22 mouse cellular contexts compared by ENCODE assay signal in the genomic region with DNA sequence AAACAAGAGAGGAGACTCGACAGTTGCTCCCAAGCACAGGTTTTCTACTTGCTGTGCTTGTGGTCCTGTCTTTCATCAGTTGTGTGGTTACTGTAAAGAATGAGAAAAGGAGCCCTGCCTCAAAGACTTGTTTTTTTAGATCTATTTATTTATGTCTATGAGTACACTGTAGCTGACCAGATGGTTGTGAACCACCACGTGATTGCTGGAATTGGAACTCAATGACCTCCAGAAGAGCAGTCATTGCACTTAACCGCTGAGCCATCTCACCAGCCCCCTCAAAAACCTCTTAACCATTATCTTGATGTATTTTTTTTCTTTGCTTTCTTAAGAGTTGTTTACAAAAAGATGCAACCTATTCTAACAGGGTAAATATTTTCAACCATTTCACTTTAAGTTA. TPM values are rescaled to one million over a fixed set of nuclear protein-coding genes. Genes with fewer than 3 reads are reported as not detected.
DNase-seq lines count a peak whose midpoint lies in the region; ATAC-seq and TF ChIP-seq lines count a peak whose summit lies in the region.
"Had no signal": no experiment of that assay in that cellular context is flagged by ENCODE, and none has a peak within 500 bp of the region (broad histone marks: within the 10 kb centered on the region; RNA-seq: fewer than 3 reads in every experiment).

No protein-coding gene starts in this region.

- H3K4me2 ChIP-seq in myocyte (ENCODE audit: low read depth) = no peak overlapping the region
- no peak overlapping the region for H3K4me2 ChIP-seq in forebrain, embryonic 14.5 days (ENCODE audit: low read length)
- H3K4me2 ChIP-seq: forebrain, embryonic 13.5 days; heart, embryonic 12.5 days; heart, embryonic 15.5 days; hindbrain, embryonic 14.5 days had no signal

- DNase-seq in heart, adult 11 months = peak; percentile 23
- DNase-seq in heart, postnatal 10 days = no peak
- peak; percentile 38 to 56 for DNase-seq in kidney, postnatal 36 days
- DNase-seq in kidney, postnatal 10 days = no peak
- no peak for DNase-seq in forebrain, embryonic 14.5 days (ENCODE audit: low spot score)
- DNase-seq: adrenal gland, adult 2 months; adrenal gland, postnatal 14 days; forebrain, postnatal 0 days; gastrocnemius, adult 2 months; gastrocnemius, postnatal 14 days; heart, adult 18-20 months; heart, postnatal 14 days; heart, postnatal 4 days had no signal

- WGBS in forebrain, embryonic 14.5 days = 83% methylated on average over 3 of the region's 3 CpGs

- H3K27ac ChIP-seq in forebrain, embryonic 14.5 days (ENCODE audit: low read depth, low read length) = no peak overlapping the region
- H3K27ac ChIP-seq: forebrain, embryonic 10.5 days; forebrain, embryonic 13.5 days; gastrocnemius, adult 2 months; heart, embryonic 15.5 days; hindbrain, embryonic 14.5 days; hindbrain, postnatal 0 days had no signal

- ATAC-seq in forebrain, embryonic 14.5 days = no peak
- ATAC-seq: CD4-positive, CD25-positive, alpha-beta regulatory T cell, adult 4 months; forebrain, embryonic 13.5 days; forebrain, postnatal 0 days; hindbrain, postnatal 0 days; inflammation-experienced regulatory T-cells, adult 6 months had no signal

- H3K79me2 ChIP-seq in myocyte (ENCODE audit: control insufficient read depth, insufficient read depth) = peaks cover 6% of the 10 kb centered on the region

- H3K9ac ChIP-seq in forebrain, embryonic 14.5 days (ENCODE audit: low read length) = no peak overlapping the region
- H3K9ac ChIP-seq: forebrain, embryonic 13.5 days; forebrain, postnatal 0 days; heart, embryonic 12.5 days; heart, embryonic 15.5 days; hindbrain, embryonic 14.5 days had no signal

- no peaks in the 10 kb centered on the region for H3K27me3 ChIP-seq in myocyte (ENCODE audit: control insufficient read depth, insufficient read depth, insufficient read length)
- no peaks in the 10 kb centered on the region for H3K27me3 ChIP-seq in forebrain, embryonic 14.5 days (replicated peaks; ENCODE audit: control insufficient read depth, insufficient read depth, low read length)
- H3K27me3 ChIP-seq: forebrain, embryonic 13.5 days; heart, embryonic 12.5 days; heart, embryonic 15.5 days had no signal

- no peak for TF ChIP-seq POLR2A in myocyte (IDR thresholded peaks at IDR 0.05; ENCODE audit: insufficient read length, low read depth)

- H3ac ChIP-seq in myocyte (ENCODE audit: control insufficient read depth, insufficient read length) = no peak overlapping the region

- H3K4me1 ChIP-seq in forebrain, embryonic 14.5 days (ENCODE audit: control insufficient read depth, insufficient read depth, low read length) = peaks cover 13% of the 10 kb centered on the region

- no peak overlapping the region for H3K4me3 ChIP-seq in myocyte
- H3K4me3 ChIP-seq in forebrain, embryonic 14.5 days (ENCODE audit: low read depth, low read length) = no peak overlapping the region
- H3K4me3 ChIP-seq: forebrain, embryonic 10.5 days; forebrain, embryonic 13.5 days; gastrocnemius, adult 2 months; heart, embryonic 12.5 days; heart, embryonic 15.5 days had no signal

- H3K36me3 ChIP-seq in myocyte (ENCODE audit: control insufficient read depth, insufficient read depth) = peaks cover 19% of the 10 kb centered on the region
- H3K36me3 ChIP-seq in forebrain, embryonic 14.5 days (ENCODE audit: control insufficient read depth, insufficient read depth, low read length) = peaks cover 14% of the 10 kb centered on the region

- H3K9me3 ChIP-seq in forebrain, embryonic 14.5 days (replicated peaks; ENCODE audit: control insufficient read depth, low read length) = no peaks in the 10 kb centered on the region
- H3K9me3 ChIP-seq: forebrain, embryonic 13.5 days; heart, embryonic 15.5 days had no signal

- intact Hi-C loops in heart, postnatal 10 days (cut with DNase I) = no loop called here

TF ChIP-seq in myocyte, 11 proteins besides CTCF, POLR2A, EP300 and RAD21:
- peak; percentile 1 for TF ChIP-seq POLR2AphosphoS2 (IDR thresholded peaks at IDR 0.05; ENCODE audit: insufficient read length, low read depth)
- no peak for TF ChIP-seq SRF (IDR thresholded peaks at IDR 0.05; ENCODE audit: control insufficient read depth, insufficient read length, low read depth)

RNA-seq across cellular contexts. Expression of a gene that starts 2.0 kb away (rescaled TPM):
- total RNA-seq in heart, postnatal 10 days (2021) = 10 to 100 TPM; 30.4 to 33.8 TPM
- 27.7 TPM for polyA plus RNA-seq in myocyte (2012; fragmentation: generic; extraction: Trizol)
- polyA plus RNA-seq in forebrain, embryonic 14.5 days (2014; fragmentation: Nextera tagmentation; extraction: Ambion mirVana) = 35.1 and 36.2 TPM in 2 replicates

RNA-seq across cellular contexts. Expression of a gene that starts 32.8 kb away (rescaled TPM):
- total RNA-seq in heart, postnatal 10 days (2021) = 100 to 1,000 TPM; 113 TPM
- polyA plus RNA-seq in myocyte (2012; fragmentation: generic; extraction: Trizol) = 291 TPM
- 42.2 and 43.1 TPM in 2 replicates for polyA plus RNA-seq in forebrain, embryonic 14.5 days (2014; fragmentation: Nextera tagmentation; extraction: Ambion mirVana)

RNA-seq across cellular contexts. Expression of a gene that starts 33.3 kb away (rescaled TPM):
- 10 to 100 TPM; 12.9 to 13.5 TPM for total RNA-seq in heart, postnatal 10 days (2021)
- polyA plus RNA-seq in myocyte (2012; fragmentation: generic; extraction: Trizol) = 6.5 TPM
- polyA plus RNA-seq in forebrain, embryonic 14.5 days (2014; fragmentation: Nextera tagmentation; extraction: Ambion mirVana) = 5.7 and 5.8 TPM in 2 replicates

RNA-seq across cellular contexts. Expression of a gene that starts 42.4 kb away (rescaled TPM):
- total RNA-seq in heart, postnatal 10 days (2021) = 100 to 1,000 TPM; 114 to 117 TPM
- polyA plus RNA-seq in myocyte (2012; fragmentation: generic; extraction: Trizol) = 550 TPM
- polyA plus RNA-seq in forebrain, embryonic 14.5 days (2014; fragmentation: Nextera tagmentation; extraction: Ambion mirVana) = 1,376 and 1,776 TPM in 2 replicates

Comparison
In these comparisons a context has a peak if more than half of its experiments do, and no peak if none do; other contexts are left out.
1. DNase-seq: peak in heart, adult 11 months (single experiment) and kidney, postnatal 36 days (2 of 2); none in heart, postnatal 10 days (0 of 2), kidney, postnatal 10 days (single experiment) and forebrain, embryonic 14.5 days (single experiment).